Mouse (Mus musculus): ENCODE data around the gene Ifnk.

- no peak for TF ChIP-seq GATA1 (IDR thresholded peaks at IDR 0.05; ENCODE audit: borderline replicate concordance, low read length)
- TF ChIP-seq FLI1 (IDR thresholded peaks at IDR 0.05; ENCODE audit: low read length) = no peak
Observed at GRCm38 (mm10) chr4:35114950-35115349, 36.9 kb upstream of the Ifnk start.
